Mouse (Mus musculus): Measurements from ENCODE around the gene Tlcd2.

The Tlcd2 gene

GRCm38 (mm10) chr11:75466731-75467505, 5.4 kb downstream of the Tlcd2 start:
- DNase-seq (ENCODE audit: low spot score in 2 of 2), result no peak

- DNase-seq (ENCODE audit: low spot score in 2 of 2), result no peak
Measured at GRCm38 (mm10) chr11:75467512-75468215, 6.1 kb downstream of the Tlcd2 start.

GRCm38 (mm10) chr11:75468410-75468809, 6.9 kb downstream of the Tlcd2 start:
- no peak for DNase-seq (ENCODE audit: low spot score in 2 of 2)

GRCm38 (mm10) chr11:75469261-75469660, 7.7 kb downstream of the Tlcd2 start:
- DNase-seq (ENCODE audit: low spot score in 2 of 2), result no peak

- DNase-seq (ENCODE audit: low spot score in 2 of 2), result no peak
Measured at GRCm38 (mm10) chr11:75470675-75471074, 9.2 kb downstream of the Tlcd2 start.

- no peak for DNase-seq (ENCODE audit: low spot score in 2 of 2)
Measured at GRCm38 (mm10) chr11:75472469-75473081, 11.1 kb downstream of the Tlcd2 start.

GRCm38 (mm10) chr11:75473376-75473775, 11.9 kb downstream of the Tlcd2 start:
- no peak for DNase-seq (ENCODE audit: low spot score in 2 of 2)

- DNase-seq (ENCODE audit: low spot score in 2 of 2), result no peak
Measured at GRCm38 (mm10) chr11:75486192-75486591, 24.7 kb downstream of the Tlcd2 start.

GRCm38 (mm10) chr11:75486601-75487285, 25.2 kb downstream of the Tlcd2 start, which contains the start of gene Prpf8:
Gene Prpf8 (plus strand): TSS chr11:75486816.
- peak; percentile 95 to 97 for DNase-seq (ENCODE audit: low spot score in 2 of 2)

- DNase-seq (ENCODE audit: low spot score in 2 of 2), result no peak
Measured at GRCm38 (mm10) chr11:75487496-75487895, 26.0 kb downstream of the Tlcd2 start.

- no peak for DNase-seq (ENCODE audit: low spot score in 2 of 2)
Measured at GRCm38 (mm10) chr11:75494296-75495049, 33.0 kb downstream of the Tlcd2 start.

- no peak for DNase-seq (ENCODE audit: low spot score in 2 of 2)
Measured at GRCm38 (mm10) chr11:75498126-75498525, 36.6 kb downstream of the Tlcd2 start.

- DNase-seq (ENCODE audit: low spot score in 2 of 2), result no peak
Measured at GRCm38 (mm10) chr11:75508162-75508561, 46.6 kb downstream of the Tlcd2 start.

GRCm38 (mm10) chr11:75508904-75509303, 47.4 kb downstream of the Tlcd2 start:
- no peak for DNase-seq (ENCODE audit: low spot score in 2 of 2)

GRCm38 (mm10) chr11:75509741-75510626, 48.5 kb downstream of the Tlcd2 start, which contains the start of gene Rilp:
Gene Rilp (plus strand): TSS chr11:75510094.
- peak in 1 of 2 experiments; percentile 37 for DNase-seq (ENCODE audit: low spot score in 2 of 2)

- DNase-seq (ENCODE audit: low spot score in 2 of 2), result peak; percentile 87 to 90
Measured at GRCm38 (mm10) chr11:75510627-75510993, 49.1 kb downstream of the Tlcd2 start.

- DNase-seq (ENCODE audit: low spot score in 2 of 2), result no peak
Measured at GRCm38 (mm10) chr11:75511213-75511612, 49.7 kb downstream of the Tlcd2 start.

GRCm38 (mm10) chr11:75512301-75513018, 50.9 kb downstream of the Tlcd2 start:
- DNase-seq (ENCODE audit: low spot score in 2 of 2), result no peak

- no peak for DNase-seq (ENCODE audit: low spot score in 2 of 2)
Measured at GRCm38 (mm10) chr11:75513336-75513735, 51.8 kb downstream of the Tlcd2 start, which contains the start of gene Scarf1. Gene Scarf1 (plus strand): TSS chr11:75513540.

Data from urinary bladder, adult 18-20 months (tissue).